Mouse (Mus musculus): ENCODE measurements at regions not wholly inside any gene's neighbourhood (a gene's known extent, or its start where the extent isn't known, plus 50 kb on each side); places are given as distances from the start of the nearest gene placed in this dataset.

- DNase-seq, result no peak
Observed at GRCm38 (mm10) chr8:49395029-49395428, 551.3 kb upstream of the Tenm3 start.

DNA sequence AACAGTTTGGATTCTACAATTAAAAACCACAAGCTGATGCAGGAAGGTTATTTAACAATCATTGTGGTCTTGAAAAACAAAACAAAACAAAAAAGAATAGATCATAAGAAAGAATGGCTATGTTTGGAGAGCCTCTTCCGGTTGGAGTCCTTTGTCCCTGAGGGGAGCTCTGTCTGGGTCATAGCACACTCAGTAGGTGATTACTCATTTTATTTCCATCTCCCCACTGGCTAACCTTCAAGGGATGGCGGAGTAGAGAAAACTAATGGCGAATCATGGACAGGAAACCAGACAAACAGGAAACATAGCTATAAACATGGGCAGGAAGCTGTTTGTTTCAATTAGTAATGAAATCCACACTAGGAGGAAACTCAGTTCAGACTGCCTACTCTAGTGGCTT, 545.8 kb upstream of the Tenm3 start:
- no peak for DNase-seq

DNA sequence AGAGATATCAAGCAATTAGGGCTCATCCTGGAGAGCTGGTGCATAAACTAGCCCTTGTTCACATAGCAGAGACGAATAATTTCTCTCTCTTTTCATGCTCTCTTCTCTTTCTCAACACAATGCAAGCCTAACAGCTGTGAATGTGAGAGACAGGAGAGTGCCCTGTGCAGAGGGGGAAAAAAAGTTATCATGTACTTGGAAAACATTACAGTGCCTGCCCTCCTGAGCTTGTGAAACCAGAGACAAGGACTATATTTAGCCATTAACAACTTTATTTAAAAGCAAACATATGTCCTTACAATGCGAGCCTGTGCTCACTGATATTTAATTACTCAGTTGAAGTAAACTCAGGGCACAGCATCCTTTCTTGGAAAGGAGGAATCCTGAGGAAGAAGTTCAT, 543.8 kb upstream of the Tenm3 start:
- no peak for DNase-seq

GRCm38 (mm10) chr8:49372686-49373085, 528.9 kb upstream of the Tenm3 start:
- no peak for DNase-seq

- peak; percentile 31 to 52 for DNase-seq
Observed at GRCm38 (mm10) chr8:49362682-49363081, 518.9 kb upstream of the Tenm3 start.

DNA sequence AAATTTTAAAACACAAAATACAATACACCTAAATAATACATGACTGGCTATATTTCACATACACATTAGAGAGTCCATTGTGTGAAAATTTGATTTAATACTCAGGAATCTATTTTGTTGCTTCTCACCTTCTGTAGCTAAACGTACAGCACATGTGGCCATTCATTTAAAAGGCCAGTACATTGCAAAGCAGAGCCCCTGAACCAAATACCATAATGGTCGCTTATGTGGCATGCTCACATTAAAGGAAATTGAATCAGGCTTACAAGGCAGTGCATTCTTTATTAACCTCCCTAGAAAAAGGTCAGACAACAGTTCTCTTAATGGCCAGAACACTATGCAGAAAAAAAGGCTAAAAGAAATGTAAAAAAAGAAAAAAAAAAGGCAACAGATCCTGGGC, 517.7 kb upstream of the Tenm3 start:
- DNase-seq, result no peak

DNA sequence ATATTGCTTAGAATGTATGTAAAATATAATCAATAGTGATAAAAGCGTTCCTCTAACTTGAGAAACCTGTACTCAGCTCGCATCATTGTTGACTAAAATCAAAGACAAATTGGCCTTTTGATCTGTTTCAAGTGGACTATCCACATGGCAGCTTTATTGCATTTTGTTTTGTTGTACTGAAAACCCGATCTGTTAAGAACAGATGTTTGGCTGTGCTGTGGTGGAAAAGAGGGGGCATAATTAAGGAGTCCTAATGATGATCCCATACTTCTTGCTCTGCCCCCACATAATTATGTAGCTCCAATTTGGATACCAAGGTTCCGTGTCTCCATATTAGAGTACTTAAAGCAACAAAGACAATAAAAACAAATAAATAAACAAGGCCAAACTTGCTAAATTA, 516.4 kb upstream of the Tenm3 start:
- DNase-seq, result no peak

DNA sequence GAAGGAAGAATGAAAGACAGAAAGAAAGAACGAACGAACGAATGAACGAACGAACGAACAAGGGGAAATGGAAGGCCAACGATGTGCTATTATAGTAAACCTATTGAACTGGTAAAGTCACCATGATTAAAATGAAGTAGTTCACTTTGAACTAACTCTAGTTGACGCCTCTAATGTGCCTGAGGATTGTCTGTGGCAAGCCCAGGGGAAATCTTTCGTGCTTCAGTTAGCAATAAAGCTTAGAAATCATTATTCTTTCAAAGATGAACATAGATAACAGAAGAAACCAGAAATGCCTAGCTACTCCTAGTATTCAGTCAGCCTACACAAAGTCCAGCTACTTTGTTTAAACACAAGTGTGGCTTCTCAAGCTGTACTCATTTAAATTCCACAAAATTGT, 515.9 kb upstream of the Tenm3 start:
- no peak for DNase-seq

- no peak for DNase-seq
Observed at GRCm38 (mm10) chr8:49348602-49349001, 504.9 kb upstream of the Tenm3 start.

DNA sequence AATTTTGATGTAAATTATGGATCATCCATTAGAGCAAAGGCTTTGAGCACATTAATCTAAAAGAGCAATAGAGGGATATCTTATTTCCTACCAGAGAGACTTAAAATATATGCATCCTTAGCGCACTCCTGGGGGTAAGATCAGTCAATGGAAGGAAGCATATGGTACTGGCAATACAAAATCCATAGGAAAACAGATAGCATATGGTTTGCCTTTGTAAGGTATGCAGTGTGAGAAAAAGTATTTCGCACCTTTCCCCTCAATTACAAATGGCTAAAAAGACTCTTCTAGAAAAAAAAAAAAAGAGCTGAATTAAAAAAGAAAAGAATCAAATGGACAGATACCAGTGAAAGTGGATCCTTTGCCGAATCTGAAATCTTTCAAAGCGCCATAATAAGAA, 495.0 kb upstream of the Tenm3 start:
- DNase-seq, result no peak

- DNase-seq, result no peak
Observed at GRCm38 (mm10) chr8:49326980-49327379, 483.2 kb upstream of the Tenm3 start.

GRCm38 (mm10) chr8:49321404-49321803, 477.7 kb upstream of the Tenm3 start:
- DNase-seq, result no peak

- no peak for DNase-seq
Observed at GRCm38 (mm10) chr8:49313483-49314278, 469.9 kb upstream of the Tenm3 start.

DNA sequence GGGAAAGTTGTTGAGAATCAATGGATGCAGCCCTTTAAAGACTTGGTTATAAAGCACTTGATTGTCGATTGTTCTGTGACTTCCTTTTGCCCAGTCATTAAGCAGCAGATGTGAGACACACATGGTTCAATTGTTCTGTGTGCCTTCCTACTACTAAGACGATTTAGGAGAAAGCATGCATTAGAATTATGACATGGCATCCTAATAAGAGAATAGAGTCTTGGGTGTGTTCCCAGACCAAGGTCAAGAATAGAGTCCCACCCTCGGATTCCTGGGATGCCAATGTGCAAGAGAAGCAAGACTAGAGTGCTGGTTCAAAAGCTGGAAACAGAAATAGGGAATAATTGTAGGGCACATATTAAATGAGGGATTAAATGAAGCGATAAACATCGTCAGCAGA, 469.1 kb upstream of the Tenm3 start:
- no peak for DNase-seq

- DNase-seq, result no peak
Observed at GRCm38 (mm10) chr8:49282401-49282800, 438.6 kb upstream of the Tenm3 start.

DNA sequence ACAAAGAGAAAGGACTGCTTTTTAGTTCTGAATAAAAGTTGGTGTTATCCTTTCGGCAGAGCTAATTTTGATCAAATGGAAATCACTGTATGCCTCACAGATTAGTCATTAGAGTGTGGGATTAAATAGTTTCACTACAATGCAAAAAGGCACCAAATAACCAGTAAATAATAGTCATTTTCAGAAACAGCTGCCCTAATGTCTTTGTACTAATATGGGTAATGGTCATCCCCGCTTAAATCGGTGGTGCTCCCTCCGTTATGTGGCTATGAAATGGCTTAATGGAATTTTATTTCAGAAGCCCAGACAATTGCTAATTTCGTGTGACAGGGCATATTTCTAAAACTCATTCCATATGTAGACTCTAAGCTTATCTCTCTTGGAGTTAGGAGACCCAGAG, 437.5 kb upstream of the Tenm3 start:
- DNase-seq, result no peak

DNA sequence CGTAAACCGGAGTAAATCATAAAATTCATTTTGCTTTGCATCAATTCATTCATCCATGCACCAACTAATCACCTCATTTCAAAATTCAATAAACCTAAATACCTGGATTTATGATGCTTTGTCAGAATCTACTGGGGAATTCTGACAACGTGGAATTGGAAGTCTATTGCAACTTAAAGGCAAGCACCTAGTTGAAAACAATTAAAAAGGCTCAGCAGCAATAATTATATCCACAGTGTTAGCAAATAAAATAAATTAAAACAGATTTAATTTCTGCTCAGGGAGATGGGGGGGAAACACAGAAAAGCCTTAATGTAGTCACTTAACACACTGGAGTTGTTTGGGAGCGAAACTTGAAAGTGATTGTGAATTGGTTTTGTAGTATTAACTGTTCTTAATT, 430.3 kb upstream of the Tenm3 start:
- no peak for DNase-seq

DNA sequence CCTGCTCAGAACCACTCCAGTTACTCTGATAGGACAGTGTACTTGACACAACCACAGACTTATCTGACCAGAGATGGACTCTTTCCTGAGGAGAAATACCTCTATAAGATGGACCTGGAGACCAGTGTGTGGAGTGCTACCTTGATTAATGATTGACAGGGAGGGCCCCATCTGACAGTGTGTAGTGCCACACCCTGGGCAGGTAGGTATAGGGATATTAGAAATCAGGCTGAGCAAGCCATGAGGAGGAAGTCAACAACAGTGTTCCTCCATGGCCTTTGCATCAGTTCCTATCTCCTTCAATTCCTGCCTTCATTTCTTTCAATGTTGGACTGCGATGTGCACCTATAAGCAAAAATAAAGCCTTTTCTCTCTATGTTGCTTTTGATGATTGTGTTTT, 429.4 kb upstream of the Tenm3 start:
- no peak for DNase-seq

- DNase-seq, result no peak
Observed at GRCm38 (mm10) chr8:49263416-49263815, 419.7 kb upstream of the Tenm3 start.

- DNase-seq, result no peak
Observed at GRCm38 (mm10) chr8:49262797-49263196, 419.0 kb upstream of the Tenm3 start.

- DNase-seq, result no peak
Observed at GRCm38 (mm10) chr8:49255954-49256353, 412.2 kb upstream of the Tenm3 start.

DNA sequence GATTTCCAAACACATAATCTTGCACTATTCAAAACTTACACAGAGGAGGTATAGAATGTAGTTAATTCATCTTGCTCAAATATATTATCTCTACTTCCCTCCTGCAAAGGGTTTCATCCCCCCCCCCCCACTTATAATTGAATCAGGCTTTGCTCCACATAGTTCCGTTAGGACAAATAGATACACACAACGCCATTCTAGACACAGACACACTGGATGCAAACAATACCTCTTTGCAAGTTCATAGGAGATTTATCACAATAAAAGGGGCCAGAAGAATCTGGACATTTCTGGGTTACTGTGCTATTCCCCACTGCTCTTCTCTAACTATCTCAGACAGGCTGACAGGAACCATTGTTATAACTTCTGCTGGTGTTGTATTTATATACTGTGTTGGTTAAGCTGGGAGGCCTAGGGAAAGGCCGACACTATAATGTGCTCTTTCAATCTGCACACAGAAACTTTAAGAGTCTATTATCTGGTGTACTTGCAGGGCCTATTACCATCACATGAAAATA, 410.6 kb upstream of the Tenm3 start:
- DNase-seq, result no peak

DNA sequence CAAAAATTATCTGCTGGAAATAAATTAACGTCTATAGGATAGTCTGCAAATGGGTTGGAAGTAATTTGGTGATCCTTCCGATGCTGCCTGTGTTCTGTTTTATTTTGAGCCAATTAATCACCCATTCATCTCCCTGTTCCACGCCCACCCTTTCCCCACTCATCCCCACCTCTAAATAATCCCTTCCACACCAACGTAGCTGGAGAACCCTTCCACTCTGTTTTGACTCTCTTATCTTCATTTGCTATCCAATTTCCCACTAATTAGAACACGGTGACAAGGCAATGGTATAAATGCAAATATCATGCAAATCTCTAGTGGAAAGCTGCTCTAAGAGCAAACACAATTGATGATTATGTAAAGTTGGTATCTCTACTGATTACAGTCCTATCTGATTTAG, 399.3 kb upstream of the Tenm3 start:
- no peak for DNase-seq

- DNase-seq, result no peak
Observed at GRCm38 (mm10) chr8:49236822-49237071, 393.0 kb upstream of the Tenm3 start.
